Mouse (Mus musculus) ES-E14 (cell line): ENCODE results near the gene Spsb3. TPM values are rescaled to one million over a fixed set of nuclear protein-coding genes. Genes with fewer than 3 reads are reported as not detected.

Experiments used
- DNase-seq: peaks from one replicate; pipeline ENCODE4 v3.0.0-alpha.2; 2013; ENCODE audit warnings: low read depth, low spot score
- H3K27ac ChIP-seq: 2 replicates; pipeline ENCODE4 v1.5.1; 2012; ENCODE audit warnings: low read depth, mild to moderate bottlenecking, low read length, moderate library complexity, mixed read lengths; ENCODE audit not compliant: poor library complexity, insufficient read depth, severe bottlenecking
- H3K36me3 ChIP-seq: 2 replicates; pipeline ENCODE4 v1.6.1; 2012; ENCODE audit warnings: mild to moderate bottlenecking, low read length, moderate library complexity, mixed read lengths; ENCODE audit not compliant: control insufficient read depth, poor library complexity, insufficient read depth, severe bottlenecking
- H3K4me1 ChIP-seq, 2 experiments: fragments of 150-350 bp in 1 of 2; sonication (generic) in 1 of 2; 2 replicates each; pipeline ENCODE4 v1.6.1; 2012; ENCODE audit warnings: low read length in 2 of 2, mild to moderate bottlenecking in 1 of 2, mixed read lengths in 1 of 2; ENCODE audit not compliant: control insufficient read depth in 2 of 2, insufficient read depth in 2 of 2, poor library complexity in 1 of 2
- H3K4me3 ChIP-seq, 2 experiments: fragments of 150-350 bp in 1 of 2; sonication (generic) in 1 of 2; 2 replicates each; pipeline ENCODE4 v1.5.1; 2012; ENCODE audit warnings: low read length in 2 of 2, low read depth in 1 of 2, mild to moderate bottlenecking in 1 of 2, mixed read lengths in 1 of 2; ENCODE audit not compliant: insufficient read depth in 1 of 2, poor library complexity in 1 of 2, severe bottlenecking in 1 of 2
- H3K9ac ChIP-seq: 2 replicates; pipeline ENCODE4 v1.6.1; 2012; ENCODE audit warnings: low read depth, mild to moderate bottlenecking, low read length, mixed read lengths; ENCODE audit not compliant: poor library complexity, insufficient read depth, severe bottlenecking
- H3K9me3 ChIP-seq: fragments of 150-350 bp; sonication (generic); 2 replicates; pipeline ENCODE4 v1.6.1; 2012; ENCODE audit warnings: low read depth, mild to moderate bottlenecking, low read length; ENCODE audit not compliant: control insufficient read depth, insufficient read depth
- CHD2 ChIP-seq: IDR thresholded peaks from 2 replicates; pipeline ENCODE4 v1.6.1; 2014; ENCODE audit warnings: mild to moderate bottlenecking, low read depth, low read length, inconsistent platforms
- HCFC1 ChIP-seq: IDR thresholded peaks from 2 replicates; pipeline ENCODE4 v1.6.1; 2012; ENCODE audit warnings: low read length, inconsistent platforms, borderline replicate concordance; ENCODE audit not compliant: insufficient read depth
- MAFK ChIP-seq: IDR thresholded peaks from 2 replicates; pipeline ENCODE4 v1.6.1; 2014; ENCODE audit warnings: mild to moderate bottlenecking, low read depth, low read length, inconsistent platforms; ENCODE audit not compliant: insufficient read depth
- ZC3H11A ChIP-seq: IDR thresholded peaks from 2 replicates; pipeline ENCODE4 v1.6.1; 2012; ENCODE audit warnings: low read depth, mild to moderate bottlenecking, inconsistent platforms, low read length, borderline replicate concordance
- ZNF384 ChIP-seq: IDR thresholded peaks from 2 replicates; pipeline ENCODE4 v1.6.1; 2012; ENCODE audit warnings: low read depth, low read length, inconsistent platforms
- in situ Hi-C, 2 experiments: fragments of 600-800 bp; cut with MboI; formaldehyde crosslinking; loops; one replicate each; pipeline ENCODE4 v1.15.1; 2025; ENCODE audit warnings: low sequenced_read_pairs in 2 of 2, inconsistent platforms in 1 of 2; ENCODE audit not compliant: unreplicated experiment in 2 of 2
- total RNA-seq: library from RNA; depleted of rRNA; stranded (reverse); fragments of 300-350 nt; gene quantifications from 2 replicates; pipeline ENCODE4 v1.2.3, GENCODE M21; 2012

Spsb3 gene
- total RNA-seq, 1 experiment: 34.2 TPM

DNA sequence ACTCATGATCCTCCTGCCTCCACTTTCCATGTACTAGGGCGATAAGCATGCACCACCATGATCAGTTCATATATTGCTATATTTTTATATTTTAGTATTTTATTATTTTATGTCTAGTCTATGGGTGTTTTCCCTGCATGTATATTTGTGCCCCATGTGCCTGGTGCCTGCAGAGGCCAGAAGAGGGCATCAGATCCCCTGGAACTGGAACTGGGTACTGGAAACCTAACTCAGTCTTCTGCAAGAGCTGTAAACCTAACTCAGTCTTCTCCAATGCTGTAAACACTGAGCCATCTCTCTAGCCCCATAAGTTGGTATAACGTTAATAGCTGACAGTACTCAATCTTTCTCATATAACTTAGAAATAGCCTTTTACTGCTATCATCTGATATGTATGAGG lies 43.8 kb upstream of the Spsb3 start:
- no peaks in the 10 kb centered on the region for H3K9me3 ChIP-seq
- no peaks in the 10 kb centered on the region; the same call in 1 of the 2 replicates for H3K36me3 ChIP-seq
- 0 out of 4 replicates have a peak, but pooled peaks cover 0 to 1% of the 10 kb centered on the region in 2 experiments for H3K4me1 ChIP-seq
- DNase-seq: no peak
- H3K4me3 ChIP-seq: no peak overlapping the region
- no peak for TF ChIP-seq ZNF384
- TF ChIP-seq MAFK: no peak
- TF ChIP-seq HCFC1: no peak
- no peak for TF ChIP-seq CHD2
- no peak for TF ChIP-seq ZC3H11A
- no peak overlapping the region for H3K27ac ChIP-seq
- no peak overlapping the region for H3K9ac ChIP-seq
- in situ Hi-C loops: no loop called here

DNA sequence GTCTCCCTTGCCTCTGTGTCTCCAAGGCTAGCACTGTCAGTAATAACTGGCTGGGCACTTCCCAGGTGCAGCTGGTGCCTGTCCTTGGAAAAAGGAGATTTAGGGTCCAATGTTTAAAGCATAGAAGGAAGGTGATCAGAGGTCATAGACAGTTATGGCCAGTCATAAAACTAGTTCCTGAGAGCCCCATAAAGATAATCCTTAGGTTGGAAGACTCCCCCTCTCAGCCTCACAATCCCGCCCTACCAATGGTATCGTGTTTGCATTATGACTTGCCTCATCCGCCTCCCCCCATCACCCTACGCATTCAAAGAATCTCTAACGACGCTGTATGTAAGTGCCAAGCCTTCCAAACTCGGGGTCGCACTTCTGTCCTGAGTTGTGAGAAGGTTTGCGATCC lies 41.9 kb upstream of the Spsb3 start:
- DNase-seq: no peak
- H3K36me3 ChIP-seq: no peaks in the 10 kb centered on the region; the same call in 1 of the 2 replicates
- TF ChIP-seq ZC3H11A (no peak), CHD2 (no peak), MAFK (no peak), ZNF384 (no peak)
- H3K9ac ChIP-seq: no peak overlapping the region; the same call in 1 of the 2 replicates
- H3K4me3 ChIP-seq: no peak overlapping the region
- no peaks in the 10 kb centered on the region for H3K9me3 ChIP-seq
- H3K4me1 ChIP-seq: peaks cover 0 to 1% of the 10 kb centered on the region in 2 experiments; a peak in 3 of 4 replicates
- no peak overlapping the region for H3K27ac ChIP-seq
- in situ Hi-C loops: no loop called here

DNA sequence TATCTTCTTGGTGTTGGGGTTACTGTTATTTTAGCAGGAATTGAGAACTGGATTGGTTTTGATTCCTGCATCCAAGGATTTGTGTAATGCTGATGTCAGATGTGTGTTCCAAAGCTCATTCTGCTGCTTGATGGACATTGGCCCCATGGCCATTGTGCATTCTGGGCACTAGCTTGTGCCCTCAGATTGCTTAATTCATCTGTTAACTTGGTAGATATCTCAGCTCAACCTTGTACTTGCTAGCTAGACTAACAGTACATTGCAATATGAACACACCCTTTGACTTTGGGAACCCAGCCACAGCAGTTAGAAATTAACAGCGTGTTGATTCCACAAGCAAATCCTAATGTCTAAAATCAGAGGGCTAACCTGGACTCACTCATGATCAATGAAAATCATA lies 39.1 kb upstream of the Spsb3 start:
- Histone ChIP-seq H3K4me3 (no peak overlapping the region), H3K36me3 (no peaks in the 10 kb centered on the region; the same call in 1 of the 2 replicates), H3K9ac (no peak overlapping the region), H3K4me1 (peaks cover 0 to 1% of the 10 kb centered on the region in 2 experiments; a peak in 3 of 4 replicates), H3K27ac (no peak overlapping the region), H3K9me3 (no peaks in the 10 kb centered on the region)
- TF ChIP-seq ZNF384: no peak
- no peak for TF ChIP-seq MAFK
- TF ChIP-seq HCFC1: no peak
- TF ChIP-seq ZC3H11A: no peak
- no peak for TF ChIP-seq CHD2
- no peak for DNase-seq
- in situ Hi-C loops: no loop called here

DNA sequence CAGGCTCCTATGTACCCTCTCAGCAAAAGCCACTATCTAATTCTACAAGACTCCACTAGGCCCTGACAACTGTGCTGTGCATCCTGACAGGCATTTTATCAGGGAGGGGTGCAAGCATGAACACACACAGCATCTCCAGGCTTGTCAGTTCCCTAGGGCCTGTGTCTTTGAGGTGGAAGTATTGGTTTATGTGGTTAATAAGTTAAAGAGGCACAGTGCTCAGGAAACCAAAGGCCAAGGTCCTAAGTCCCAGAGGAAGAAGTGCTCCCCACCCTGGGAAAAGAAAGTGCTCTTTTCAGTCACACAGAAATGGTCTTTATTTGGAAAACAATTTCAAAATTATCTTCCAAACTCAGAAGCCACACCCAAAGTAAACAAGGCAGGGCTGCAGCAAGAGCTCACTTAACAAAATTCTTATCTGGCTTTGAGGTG lies 37.8 kb upstream of the Spsb3 start:
- Histone ChIP-seq H3K4me1 (peaks cover 0 to 1% of the 10 kb centered on the region in 2 experiments; a peak in 3 of 4 replicates), H3K9ac (no peak overlapping the region; the same call in 1 of the 2 replicates), H3K36me3 (no peaks in the 10 kb centered on the region; the same call in 1 of the 2 replicates), H3K4me3 (peak overlapping the region; percentile 3 to 97; a peak in 3 of 4 replicates), H3K27ac (no peak overlapping the region), H3K9me3 (no peaks in the 10 kb centered on the region)
- no peak for DNase-seq
- in situ Hi-C loops: no loop called here
- TF ChIP-seq HCFC1 (no peak), ZC3H11A (no peak), ZNF384 (no peak), CHD2 (no peak), MAFK (no peak)

DNA sequence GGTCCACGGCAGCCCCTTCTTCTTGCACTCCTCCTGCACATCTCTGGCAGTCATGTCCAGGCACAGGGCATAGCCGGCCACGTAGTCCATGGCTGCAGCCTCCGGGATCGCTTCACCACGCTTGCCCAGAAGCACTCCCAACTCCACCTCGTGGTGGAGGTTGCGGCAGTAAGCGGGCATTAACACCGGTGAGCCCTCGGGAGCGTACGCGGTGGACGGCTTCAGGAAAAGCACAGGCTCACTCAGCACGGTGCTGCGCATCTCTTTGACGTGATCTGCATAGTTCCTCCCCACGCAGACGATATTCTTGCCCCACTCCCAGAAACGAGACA lies 36.7 kb upstream of the Spsb3 start:
- TF ChIP-seq HCFC1: no peak
- TF ChIP-seq ZC3H11A: no peak
- TF ChIP-seq ZNF384: no peak
- no peak for TF ChIP-seq MAFK
- TF ChIP-seq CHD2: no peak
- in situ Hi-C loops: no loop called here

More for the DNA sequence above, 36.7 kb upstream of the Spsb3 start:
- Histone ChIP-seq H3K27ac (peak overlapping the region; percentile 80), H3K4me1 (no peaks in the 10 kb centered on the region; a peak in 3 of 4 replicates), H3K36me3 (no peaks in the 10 kb centered on the region; the same call in 1 of the 2 replicates), H3K4me3 (peak overlapping the region; percentile 87 to 97), H3K9ac (peak overlapping the region; percentile 93), H3K9me3 (no peaks in the 10 kb centered on the region)
- DNase-seq: no peak
